Mouse (Mus musculus): ENCODE data around the gene Lif. TPM values are rescaled to one million over a fixed set of nuclear protein-coding genes. Genes with fewer than 3 reads are reported as not detected.

The Lif gene
- polyA plus RNA-seq, 1 experiment from 2014 or later: 0.65 TPM

DNA sequence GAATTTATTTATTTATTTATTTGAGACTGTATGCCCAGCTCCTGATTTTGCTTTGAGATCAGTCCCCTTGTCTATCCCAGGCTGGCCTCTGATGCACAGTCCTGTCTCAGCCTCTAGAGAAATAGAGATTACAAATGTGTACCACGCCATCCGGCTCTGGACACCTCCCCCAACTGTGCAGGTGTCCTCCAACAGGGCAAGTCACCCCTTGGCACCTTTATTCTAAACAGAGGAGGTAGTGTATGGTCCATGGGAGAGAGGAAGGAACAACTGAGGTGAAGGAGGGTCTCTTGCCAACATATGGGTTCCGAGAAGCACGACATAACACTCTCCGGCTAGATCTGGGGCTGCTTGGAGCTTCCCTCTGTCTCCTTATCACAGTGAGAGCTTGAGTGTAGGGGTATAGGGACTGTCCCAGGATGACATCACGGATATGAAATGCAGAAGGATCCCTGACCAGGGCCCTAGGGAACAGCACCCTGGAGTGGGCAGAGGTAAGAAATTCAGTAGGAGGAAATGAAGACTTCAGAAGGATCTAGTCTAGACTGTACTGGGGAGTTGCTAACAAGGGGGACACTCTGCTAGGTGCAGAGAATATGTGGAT lies 22.2 kb upstream of the Lif start:
- Histone ChIP-seq H3K27ac (no peak overlapping the region), H3K9ac (no peak overlapping the region), H3K36me3 (no peaks in the 10 kb centered on the region), H3K27me3 (replicated peaks) (no peaks in the 10 kb centered on the region), H3K4me3 (replicated peaks) (no peak overlapping the region), H3K9me3 (no peaks in the 10 kb centered on the region), H3K4me2 (no peak overlapping the region), H3K4me1 (no peaks in the 10 kb centered on the region)
- ATAC-seq (ENCODE audit: insufficient read depth, low FRiP score, low read depth): no peak
- 84% methylated on average over 6 of the region's 6 CpGs for WGBS

DNA sequence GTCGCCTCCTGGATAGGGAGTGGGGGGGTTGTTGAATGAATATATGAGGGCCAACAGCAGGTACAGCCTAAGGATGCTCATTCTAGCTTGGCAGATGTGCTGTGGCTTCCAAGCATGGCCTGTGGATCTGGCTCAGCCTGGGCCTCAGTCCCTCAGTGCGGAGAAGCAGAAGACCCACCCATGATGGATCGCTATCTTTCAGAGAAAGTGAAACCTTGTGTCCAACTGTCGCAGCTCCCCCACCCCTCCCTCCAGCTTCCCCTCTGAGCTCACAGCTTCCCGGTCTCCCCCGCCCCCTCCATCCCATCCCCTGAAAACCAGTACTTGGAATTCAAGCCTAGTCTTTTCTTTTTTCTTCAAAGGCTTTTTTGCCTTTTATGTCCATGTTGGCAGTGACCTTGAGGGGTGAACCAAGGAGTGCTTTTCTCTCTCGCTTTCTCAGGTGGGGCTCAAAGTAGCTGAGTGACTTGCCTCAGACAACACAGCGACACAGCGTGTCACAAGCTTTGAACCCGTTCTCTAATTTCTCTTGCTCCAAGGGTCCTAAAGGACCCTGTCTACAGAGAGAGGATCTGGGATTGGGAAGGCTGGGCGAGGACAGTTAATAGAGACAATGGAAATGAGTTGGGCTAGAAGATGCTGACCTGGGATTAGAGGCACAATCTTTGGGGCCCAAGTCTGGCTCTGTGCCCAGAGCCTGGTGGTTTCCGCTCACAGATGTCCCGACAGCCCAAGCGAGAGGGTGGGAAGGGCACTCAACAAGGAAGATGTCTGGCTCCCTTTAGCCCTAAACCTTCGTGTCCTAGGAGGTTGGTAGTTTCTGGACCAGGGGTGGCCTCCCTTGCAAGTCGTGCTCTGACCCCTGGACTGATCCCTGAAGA lies 21.5 kb upstream of the Lif start, which contains the start of gene Osm:
Gene Osm, plus strand, starts transcription at position 756 of the 881 bp plus-strand sequence.
- H3K9ac ChIP-seq: no peak within 1 kb of the TSS
- H3K27ac ChIP-seq: no peak within 1 kb of the TSS
- H3K9me3 ChIP-seq: no peaks in the 10 kb centered on the region
- whole genome bisulfite sequencing: 61% methylated on average over 16 of the region's 16 CpGs
- ATAC-seq (ENCODE audit: insufficient read depth, low FRiP score, low read depth): no peak
- no peaks in the 10 kb centered on the region for H3K4me1 ChIP-seq
- no peak within 1 kb of the TSS for H3K4me2 ChIP-seq
- H3K4me3 ChIP-seq (replicated peaks): no peak within 1 kb of the TSS
- no peaks in the 10 kb centered on the region for H3K36me3 ChIP-seq
- no peaks in the 10 kb centered on the region for H3K27me3 ChIP-seq (replicated peaks)

DNA sequence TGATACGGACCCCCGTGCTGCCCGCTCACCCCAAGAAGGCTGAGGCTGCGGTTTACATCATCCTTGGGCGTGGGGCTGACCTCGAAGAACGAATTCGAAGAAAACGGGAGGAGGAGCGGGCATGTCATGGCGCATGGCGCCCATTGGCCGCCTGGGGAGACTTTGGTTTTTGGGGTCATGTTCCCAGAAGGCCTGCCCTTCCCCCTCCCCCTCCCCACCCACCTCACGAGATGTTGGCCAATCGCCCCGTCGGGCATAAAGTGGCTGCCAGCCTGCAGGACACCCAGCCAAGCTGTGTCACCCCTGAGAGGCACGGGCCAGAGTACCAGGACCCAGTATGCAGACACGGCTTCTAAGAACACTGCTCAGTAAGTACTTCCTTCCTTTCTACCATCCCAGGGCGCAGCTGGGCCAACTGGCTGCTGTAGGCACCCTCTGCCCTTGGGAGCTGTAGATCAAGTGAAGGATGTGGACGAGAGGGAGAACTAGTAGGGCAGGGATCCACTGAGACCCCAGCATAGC lies 20.8 kb upstream of the Lif start:
- 87% methylated on average over 21 of the region's 21 CpGs for WGBS
- Histone ChIP-seq H3K4me1 (no peaks in the 10 kb centered on the region), H3K27me3 (replicated peaks) (no peaks in the 10 kb centered on the region), H3K27ac (no peak overlapping the region), H3K4me3 (replicated peaks) (no peak overlapping the region), H3K9ac (no peak overlapping the region), H3K9me3 (no peaks in the 10 kb centered on the region), H3K4me2 (no peak overlapping the region), H3K36me3 (no peaks in the 10 kb centered on the region)
- ATAC-seq (ENCODE audit: insufficient read depth, low FRiP score, low read depth): no peak

DNA sequence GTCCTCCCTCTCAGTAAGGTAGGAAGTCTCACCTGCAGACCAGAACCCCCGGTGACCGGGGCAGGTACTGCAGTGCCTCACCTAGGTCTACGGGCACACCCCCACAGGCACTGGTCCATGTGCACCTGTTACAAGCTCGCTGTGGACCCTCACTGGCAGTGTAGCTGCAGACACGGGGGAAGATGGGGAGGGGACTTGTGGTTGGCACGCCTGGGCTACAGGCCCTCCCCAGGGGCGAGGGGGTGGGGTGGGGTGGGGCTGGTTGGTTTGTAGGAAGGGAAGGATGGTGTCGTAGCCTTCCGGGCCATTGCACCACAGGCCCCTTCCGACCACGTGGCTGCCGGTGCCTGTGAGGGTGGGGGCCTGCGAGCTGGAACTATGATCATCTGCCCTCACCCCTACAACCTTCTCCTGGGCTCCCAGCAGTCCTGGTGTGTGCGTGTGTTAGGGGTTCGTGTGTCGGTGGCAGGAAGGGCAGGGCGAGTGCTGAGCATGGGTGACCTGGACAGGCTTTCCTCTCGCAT lies 19.9 kb upstream of the Lif start:
- no peak overlapping the region for H3K27ac ChIP-seq
- no peaks in the 10 kb centered on the region for H3K27me3 ChIP-seq (replicated peaks)
- H3K36me3 ChIP-seq: no peaks in the 10 kb centered on the region
- H3K4me1 ChIP-seq: no peaks in the 10 kb centered on the region
- WGBS: 79% methylated on average over 18 of the region's 18 CpGs
- H3K4me3 ChIP-seq (replicated peaks): no peak overlapping the region
- no peaks in the 10 kb centered on the region for H3K9me3 ChIP-seq
- no peak overlapping the region for H3K9ac ChIP-seq
- H3K4me2 ChIP-seq: 0 out of 2 replicates have a peak overlapping the region, but pooled peaks have one; percentile 8
- no peak; the same call in 1 of the 2 replicates for ATAC-seq (ENCODE audit: insufficient read depth, low FRiP score, low read depth)

DNA sequence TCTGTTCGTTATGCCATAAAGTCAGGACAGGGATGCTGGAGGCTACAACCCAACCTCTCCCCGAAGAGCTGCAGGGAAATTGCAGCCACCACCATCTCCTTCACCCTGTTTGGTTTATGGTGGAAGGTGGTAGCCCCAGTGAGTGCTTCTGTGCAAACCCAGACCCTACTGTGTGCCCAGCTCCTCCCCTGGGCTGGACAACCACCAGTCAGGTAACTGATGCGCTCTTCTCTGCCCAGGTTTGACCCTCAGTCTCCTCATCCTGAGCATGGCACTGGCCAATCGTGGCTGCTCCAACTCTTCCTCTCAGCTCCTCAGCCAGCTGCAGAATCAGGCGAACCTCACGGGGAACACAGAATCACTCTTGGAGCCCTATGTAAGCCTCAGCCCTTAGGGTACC lies 19.2 kb upstream of the Lif start:
- 87% methylated on average over 6 of the region's 6 CpGs for WGBS
- ATAC-seq (ENCODE audit: insufficient read depth, low FRiP score, low read depth): no peak

DNA sequence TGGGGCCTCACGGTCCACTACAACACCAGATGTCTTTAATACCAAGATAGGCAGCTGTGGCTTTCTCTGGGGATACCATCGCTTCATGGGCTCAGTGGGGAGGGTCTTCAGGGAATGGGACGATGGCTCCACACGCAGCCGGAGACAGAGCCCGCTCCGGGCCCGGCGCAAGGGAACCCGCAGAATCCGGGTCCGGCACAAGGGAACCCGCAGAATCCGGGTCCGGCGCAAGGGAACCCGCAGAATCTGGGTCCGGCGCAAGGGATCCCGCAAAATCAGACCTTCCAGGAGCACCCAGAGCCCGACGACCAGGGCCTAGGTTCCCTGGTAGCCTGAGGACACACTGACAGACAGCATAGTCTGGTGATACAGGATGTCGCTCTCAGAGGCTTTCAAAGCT lies 17.7 kb upstream of the Lif start:
- H3K4me2 ChIP-seq: no peak overlapping the region
- H3K4me1 ChIP-seq: no peaks in the 10 kb centered on the region
- no peak overlapping the region for H3K4me3 ChIP-seq (replicated peaks)
- no peaks in the 10 kb centered on the region for H3K9me3 ChIP-seq
- H3K27ac ChIP-seq: no peak overlapping the region
- no peaks in the 10 kb centered on the region for H3K27me3 ChIP-seq (replicated peaks)
- H3K36me3 ChIP-seq: no peaks in the 10 kb centered on the region
- no peak for ATAC-seq (ENCODE audit: insufficient read depth, low FRiP score, low read depth)
- WGBS: 90% methylated on average over 23 of the region's 23 CpGs
- no peak overlapping the region for H3K9ac ChIP-seq

More for the DNA sequence above, 19.2 kb upstream of the Lif start:
- no peaks in the 10 kb centered on the region for H3K4me1 ChIP-seq
- no peaks in the 10 kb centered on the region for H3K27me3 ChIP-seq (replicated peaks)
- H3K4me3 ChIP-seq (replicated peaks): no peak overlapping the region
- H3K9ac ChIP-seq: no peak overlapping the region
- H3K27ac ChIP-seq: no peak overlapping the region
- H3K4me2 ChIP-seq: no peak overlapping the region
- no peaks in the 10 kb centered on the region for H3K36me3 ChIP-seq
- H3K9me3 ChIP-seq: no peaks in the 10 kb centered on the region

DNA sequence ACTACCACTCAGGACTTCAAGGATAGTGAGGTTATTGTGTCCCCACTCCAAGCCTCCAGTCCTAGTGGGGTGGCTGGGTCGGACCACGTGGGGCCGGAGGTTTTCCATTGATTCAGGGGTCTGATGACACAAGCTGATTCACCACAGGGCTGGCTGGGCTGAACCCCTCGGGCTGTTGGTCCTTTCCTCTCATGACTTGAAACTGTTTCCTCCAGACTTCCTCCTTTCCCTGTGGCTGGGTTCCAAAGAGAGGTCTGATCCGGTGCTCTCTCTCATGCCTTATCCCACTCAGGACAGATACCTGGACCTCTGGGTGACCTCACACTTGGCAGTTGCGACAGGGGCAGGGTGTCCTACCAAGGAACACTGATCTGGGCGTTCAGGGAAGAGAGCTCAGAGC lies 17.2 kb upstream of the Lif start:
- Histone ChIP-seq H3K4me3 (replicated peaks) (no peak overlapping the region), H3K4me1 (no peaks in the 10 kb centered on the region), H3K27me3 (replicated peaks) (no peaks in the 10 kb centered on the region), H3K36me3 (no peaks in the 10 kb centered on the region), H3K4me2 (no peak overlapping the region), H3K27ac (no peak overlapping the region), H3K9me3 (no peaks in the 10 kb centered on the region), H3K9ac (no peak overlapping the region)
- no peak for ATAC-seq (ENCODE audit: insufficient read depth, low FRiP score, low read depth)
- WGBS: 66% methylated on average over 7 of the region's 7 CpGs

DNA sequence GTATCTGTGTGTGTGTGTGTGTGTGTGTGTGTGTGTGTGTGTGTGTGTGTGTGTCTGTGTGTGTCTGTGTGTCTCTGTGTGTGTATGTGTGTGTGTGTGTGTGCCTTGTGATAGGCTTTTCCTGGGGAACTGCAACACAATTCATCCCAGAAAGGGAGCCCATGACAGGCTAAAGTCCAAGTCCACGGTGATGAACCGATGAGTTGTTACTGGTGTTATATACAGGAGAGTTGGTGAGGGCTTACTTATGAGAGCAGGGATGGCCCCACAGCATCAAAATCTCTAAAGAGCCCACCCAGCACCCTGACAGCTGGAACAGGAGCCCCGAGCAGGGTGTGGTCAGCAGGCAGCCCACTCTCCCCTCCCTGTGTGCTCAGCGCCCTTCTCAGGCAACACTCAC lies 16.2 kb upstream of the Lif start:
- H3K9me3 ChIP-seq: no peaks in the 10 kb centered on the region
- no peaks in the 10 kb centered on the region for H3K36me3 ChIP-seq
- ATAC-seq (ENCODE audit: insufficient read depth, low FRiP score, low read depth): no peak
- no peak overlapping the region for H3K27ac ChIP-seq
- no peak overlapping the region for H3K4me2 ChIP-seq
- WGBS: 74% methylated on average over 4 of the region's 4 CpGs
- no peak overlapping the region for H3K9ac ChIP-seq
- H3K27me3 ChIP-seq (replicated peaks): no peaks in the 10 kb centered on the region
- no peaks in the 10 kb centered on the region for H3K4me1 ChIP-seq
- no peak overlapping the region for H3K4me3 ChIP-seq (replicated peaks)

DNA sequence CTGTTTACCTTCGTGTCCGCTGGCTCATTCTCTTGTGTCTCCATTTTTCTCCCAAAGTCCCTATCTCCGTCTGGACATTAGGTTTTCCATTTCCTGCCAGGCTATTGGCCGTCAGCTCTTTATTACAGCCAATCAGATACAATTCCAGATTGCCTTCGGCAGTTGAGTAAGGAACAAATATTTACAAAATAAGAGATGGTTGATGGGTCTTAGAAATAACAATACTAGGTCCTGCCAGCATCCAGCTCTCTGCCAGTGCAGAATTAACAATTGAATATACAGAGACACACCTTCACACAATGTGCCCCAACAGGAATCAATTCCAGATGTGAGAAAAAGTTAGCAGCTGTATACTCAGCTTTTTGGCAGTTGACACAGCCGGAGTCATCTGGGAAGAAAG lies 11.2 kb upstream of the Lif start:
- Histone ChIP-seq H3K4me1 (no peaks in the 10 kb centered on the region), H3K4me2 (no peak overlapping the region), H3K9me3 (no peaks in the 10 kb centered on the region), H3K4me3 (replicated peaks) (no peak overlapping the region), H3K9ac (no peak overlapping the region), H3K27ac (no peak overlapping the region), H3K36me3 (no peaks in the 10 kb centered on the region), H3K27me3 (replicated peaks) (no peaks in the 10 kb centered on the region)
- no peak for ATAC-seq (ENCODE audit: insufficient read depth, low FRiP score, low read depth)
- 45% methylated on average over 6 of the region's 6 CpGs for WGBS

DNA sequence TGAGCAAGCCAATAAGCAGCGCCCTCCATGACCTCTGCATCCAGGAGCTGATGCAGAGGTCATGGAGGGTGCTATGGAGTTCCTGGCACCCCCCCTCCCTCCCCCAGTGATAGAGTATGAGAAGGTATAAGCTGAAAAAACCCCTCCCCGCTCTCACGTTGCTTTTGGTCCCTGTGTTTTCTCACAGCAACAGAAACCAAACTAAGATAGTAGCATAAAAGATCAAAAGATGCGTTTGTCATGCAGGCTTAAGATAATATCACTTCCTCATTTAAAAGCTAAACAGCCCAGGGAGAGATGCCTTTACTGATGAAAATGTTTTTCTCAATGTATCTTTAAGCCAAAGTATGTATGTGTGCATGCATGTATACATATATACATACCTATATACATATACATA lies 10.7 kb upstream of the Lif start:
- ATAC-seq (ENCODE audit: insufficient read depth, low FRiP score, low read depth): no peak
- no peak overlapping the region for H3K9ac ChIP-seq
- no peaks in the 10 kb centered on the region for H3K4me1 ChIP-seq
- no peaks in the 10 kb centered on the region for H3K27me3 ChIP-seq (replicated peaks)
- H3K9me3 ChIP-seq: no peaks in the 10 kb centered on the region
- no peak overlapping the region for H3K27ac ChIP-seq
- no peak overlapping the region for H3K4me2 ChIP-seq
- no peaks in the 10 kb centered on the region for H3K36me3 ChIP-seq
- WGBS: 65% methylated on average over 4 of the region's 4 CpGs
- no peak overlapping the region for H3K4me3 ChIP-seq (replicated peaks)

DNA sequence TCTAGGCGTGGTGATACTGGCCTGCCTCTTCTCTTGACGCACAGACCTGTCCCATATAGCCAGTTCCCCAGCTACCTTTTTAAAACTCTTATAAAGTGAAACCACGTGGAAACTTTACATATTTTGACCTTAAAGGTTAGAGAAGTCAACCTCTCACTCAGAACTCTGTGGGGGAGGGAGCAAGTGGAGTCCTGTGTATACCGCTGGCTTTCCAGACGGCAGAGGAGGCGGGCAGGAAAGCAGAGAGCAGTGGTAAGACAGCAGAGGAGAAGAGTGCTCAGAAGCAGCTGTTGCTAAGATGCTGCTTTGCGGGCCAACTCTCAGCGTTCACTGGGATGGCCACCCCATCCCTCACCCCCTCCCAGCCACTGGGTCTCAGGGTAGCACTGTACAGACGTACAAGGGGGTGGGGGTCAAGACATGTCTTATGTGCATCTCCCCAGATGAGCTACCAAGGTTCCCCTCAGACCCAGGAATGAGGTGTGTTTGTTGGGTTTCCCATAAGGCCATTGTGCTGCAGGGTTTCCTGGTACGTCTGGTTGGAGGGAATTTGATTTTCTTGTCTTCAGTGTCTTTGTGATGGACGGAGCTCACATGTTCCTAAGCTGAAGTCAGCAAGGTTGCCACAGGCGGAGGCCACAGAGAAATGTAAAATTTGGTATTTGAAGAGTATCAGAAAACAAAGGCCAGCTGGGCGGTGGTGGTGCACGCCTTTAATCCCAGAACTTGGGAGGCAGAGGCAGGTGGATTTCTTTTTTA lies 10.0 kb upstream of the Lif start:
- no peak for ATAC-seq (ENCODE audit: insufficient read depth, low FRiP score, low read depth)
- Histone ChIP-seq H3K9me3 (no peaks in the 10 kb centered on the region), H3K36me3 (no peaks in the 10 kb centered on the region), H3K4me3 (replicated peaks) (no peak overlapping the region), H3K27me3 (replicated peaks) (no peaks in the 10 kb centered on the region), H3K4me2 (no peak overlapping the region), H3K4me1 (no peaks in the 10 kb centered on the region), H3K9ac (no peak overlapping the region), H3K27ac (no peak overlapping the region)
- 73% methylated on average over 14 of the region's 14 CpGs for WGBS

Measured in stomach, embryonic 15.5 days (tissue).